Mouse (Mus musculus) C2C12 (cell line): ENCODE results near the gene Tmem25.

Experiments
- CTCF ChIP-seq: IDR thresholded peaks from one replicate; pipeline ENCODE4 v1.5.1; 2011; ENCODE audit not compliant: control insufficient read depth, insufficient read depth, insufficient read length
- MYOD1 ChIP-seq: IDR thresholded peaks from one replicate; pipeline ENCODE4 v1.6.1; 2011; ENCODE audit warnings: low read depth; ENCODE audit not compliant: control insufficient read depth, insufficient read length

DNA sequence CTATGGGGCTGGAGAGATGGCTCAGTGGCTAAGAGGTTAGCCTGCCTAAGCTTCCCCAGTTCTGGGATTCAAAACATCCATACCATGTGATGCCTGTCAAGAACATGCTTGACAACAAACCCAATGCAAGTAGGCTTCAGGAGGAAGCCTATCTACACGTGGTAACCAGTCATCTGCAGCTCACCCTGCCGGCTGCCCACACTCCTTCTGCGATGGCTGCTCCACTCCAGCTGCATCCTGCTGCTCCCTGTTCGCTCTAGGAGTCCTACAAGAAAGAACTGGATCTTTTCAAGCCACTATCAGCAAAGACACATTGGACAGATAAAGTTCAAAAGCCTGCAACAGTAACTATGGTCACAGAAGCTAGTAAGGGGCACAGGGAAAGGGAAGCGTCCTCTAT, 18.4 kb upstream of the Tmem25 start:
- TF ChIP-seq CTCF = no peak
- TF ChIP-seq MYOD1 = no peak
